Mouse (Mus musculus): ENCODE data around the gene Cop1.

- no peak for TF ChIP-seq CTCF (conservative IDR thresholded peaks at IDR 0.05; ENCODE audit: low read length)
- TF ChIP-seq POU5F1 (IDR thresholded peaks at IDR 0.05; ENCODE audit: borderline replicate concordance, low read length): no peak
Observed at GRCm38 (mm10) chr1:159225064-159225824, 6.9 kb upstream of the Cop1 start.
